Mouse (Mus musculus): ENCODE measurements around the gene Vwa3a.

Vwa3a gene

DNA sequence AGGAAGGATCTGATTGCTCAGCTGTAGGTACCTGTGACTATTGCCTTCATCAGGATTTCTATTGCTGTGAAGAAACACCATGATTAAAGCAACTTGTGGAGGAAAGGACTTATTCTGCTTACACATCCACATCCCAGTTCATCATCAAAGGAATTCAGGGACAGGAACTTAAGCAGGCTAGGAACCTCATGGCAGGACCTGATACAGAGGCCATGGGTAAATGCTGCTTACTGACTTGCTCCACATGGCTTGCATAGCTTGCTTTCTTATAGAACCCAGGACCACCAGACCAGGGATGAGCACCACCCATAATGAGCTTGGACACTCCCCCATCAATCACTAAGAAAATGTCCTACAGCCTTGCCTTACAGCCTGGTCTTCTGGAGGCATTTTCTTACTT lies 9.4 kb downstream of the Vwa3a start:
- DNase-seq, result no peak

- DNase-seq, result no peak
These were observed 12.2 kb downstream of the Vwa3a start for GRCm38 (mm10) chr7:120751330-120751729.

DNA sequence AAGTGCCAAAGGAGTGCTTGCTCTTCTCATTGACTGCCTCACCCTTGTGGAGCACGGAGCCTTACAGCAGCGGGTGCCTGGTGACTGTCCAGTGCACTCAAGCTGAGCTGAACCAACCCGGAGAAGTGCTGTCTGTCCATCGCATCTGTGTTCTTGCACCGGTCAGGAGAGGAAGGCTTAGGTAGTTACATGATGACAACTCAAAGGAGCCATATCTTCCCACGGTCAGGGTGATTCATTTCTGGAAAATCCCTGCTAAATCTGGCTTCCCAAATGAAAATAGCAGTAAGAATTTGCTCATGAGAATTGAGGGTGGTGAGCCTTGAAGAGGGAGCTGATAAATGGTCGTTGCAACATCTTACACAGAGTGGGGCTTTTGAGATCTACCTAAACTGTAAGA lies 12.8 kb downstream of the Vwa3a start:
- no peak for DNase-seq

DNA sequence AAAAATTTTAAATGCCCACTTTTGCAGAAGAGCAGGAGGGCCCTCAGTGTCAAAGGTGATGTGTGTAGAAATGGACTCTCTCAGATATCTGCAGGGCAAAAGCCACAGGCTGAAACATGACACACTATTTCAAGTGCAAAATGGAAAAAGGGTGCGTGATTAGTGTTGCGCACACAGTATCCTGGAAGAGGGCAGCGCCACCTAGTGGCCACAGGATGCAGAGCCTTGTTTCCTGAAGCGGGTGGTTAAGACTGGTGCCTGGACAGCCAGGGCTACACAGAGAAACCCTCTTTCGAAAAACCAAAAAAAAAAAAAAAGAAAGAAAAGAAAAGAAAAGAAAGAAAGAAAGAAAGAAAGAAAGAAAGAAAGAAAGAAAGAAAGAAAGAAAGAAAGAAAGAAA lies 15.6 kb downstream of the Vwa3a start:
- DNase-seq, result peak; percentile 82 to 83

DNA sequence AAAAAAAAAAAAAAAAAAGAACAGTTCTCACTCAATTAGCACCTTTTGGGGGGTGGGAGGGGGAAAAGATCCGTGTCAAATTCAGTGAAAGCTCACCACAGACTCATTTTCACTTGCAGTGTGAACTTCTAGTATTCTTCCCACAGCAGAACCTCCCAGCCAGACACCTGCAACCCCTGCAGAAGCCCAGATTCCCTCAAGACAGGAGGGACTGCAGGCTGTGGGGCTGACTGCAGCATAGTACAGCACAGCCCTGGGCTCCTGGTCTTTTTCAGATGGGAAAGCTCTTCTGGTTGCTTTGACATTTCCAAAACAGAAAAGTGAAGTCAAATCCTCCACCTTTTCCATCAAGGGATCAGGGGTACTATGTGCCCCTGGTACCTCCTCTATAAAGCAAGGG lies 28.3 kb downstream of the Vwa3a start:
- DNase-seq, result no peak

DNA sequence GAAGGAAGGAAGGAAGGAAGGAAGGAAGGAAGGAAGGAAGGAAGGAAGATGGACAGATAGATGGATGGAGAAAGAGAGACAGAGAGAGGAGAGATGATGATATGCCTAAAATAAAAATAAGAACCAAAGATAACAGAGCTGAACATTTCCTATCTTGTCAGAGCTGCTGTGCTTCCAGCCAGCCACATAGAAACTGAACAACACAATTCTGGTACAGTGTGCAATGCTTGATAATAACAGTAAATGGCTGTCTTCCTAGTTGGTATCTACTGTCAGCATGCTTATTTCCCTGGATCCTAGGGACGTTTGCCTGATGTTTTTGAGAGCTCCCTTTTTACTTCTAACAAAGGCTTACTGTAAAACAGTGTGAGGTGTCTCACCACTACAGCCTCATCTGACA lies 32.3 kb downstream of the Vwa3a start:
- DNase-seq, result no peak

- no peak for DNase-seq
These were observed 38.9 kb downstream of the Vwa3a start for GRCm38 (mm10) chr7:120778012-120778411.

GRCm38 (mm10) chr7:120795544-120795943 lies 56.4 kb downstream of the Vwa3a start:
- no peak for DNase-seq

GRCm38 (mm10) chr7:120796369-120796768 lies 57.3 kb downstream of the Vwa3a start:
- DNase-seq, result no peak

DNA sequence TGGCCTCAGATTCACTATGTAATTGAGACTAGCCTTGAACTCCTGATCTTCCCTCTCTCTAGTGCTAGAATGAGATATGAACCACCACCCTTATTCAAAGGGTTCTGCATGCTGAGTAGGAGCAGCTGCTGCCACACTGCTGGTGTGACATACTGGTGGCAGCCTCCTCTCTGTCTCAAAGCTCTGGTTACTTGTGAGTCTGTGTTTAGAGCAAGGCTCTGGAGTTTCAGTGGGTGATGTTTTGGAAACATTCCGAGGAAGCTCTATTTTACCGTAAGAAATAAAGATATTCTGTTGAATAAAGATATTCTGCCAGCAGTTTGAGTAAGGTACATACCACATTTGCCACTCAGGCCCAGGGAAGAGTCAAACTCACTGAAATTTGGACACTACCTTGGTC lies 64.2 kb downstream of the Vwa3a start:
- no peak for DNase-seq

- DNase-seq, result peak in 1 of 2 experiments; percentile 12
These were observed 70.6 kb downstream of the Vwa3a start for GRCm38 (mm10) chr7:120809705-120810104.

DNA sequence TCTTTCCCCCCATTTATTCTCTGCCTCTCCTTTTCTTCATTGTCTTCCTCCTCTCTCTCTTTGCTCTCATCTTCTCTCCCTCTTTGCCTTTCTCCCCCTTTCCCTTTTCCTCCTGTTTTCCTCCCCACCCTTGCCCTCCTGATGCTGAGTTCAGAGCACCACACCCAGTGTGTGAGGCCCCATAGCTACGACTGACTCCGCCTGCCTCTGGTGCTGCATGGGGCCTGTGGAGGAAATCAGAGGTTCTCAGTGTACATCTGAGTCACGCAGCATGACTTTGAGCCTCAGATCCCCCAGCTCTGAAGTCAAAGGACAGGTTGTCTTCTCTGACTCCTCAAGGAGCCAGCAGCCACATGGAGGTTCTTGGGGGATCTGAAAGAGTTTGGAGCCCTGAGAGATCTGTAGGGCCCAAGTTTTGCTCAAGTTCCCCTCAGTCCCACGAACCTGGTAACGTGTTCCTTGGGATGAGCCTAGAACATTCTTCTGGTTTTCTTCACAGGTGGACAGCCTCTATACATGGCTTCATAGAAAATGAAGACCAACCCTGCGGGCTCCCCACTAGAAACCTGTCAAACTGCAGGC lies 72.8 kb downstream of the Vwa3a start, which contains the start of gene Gm5737:
Gene Gm5737 (plus strand): TSS at position 532 of the 582 bp plus-strand sequence.
- DNase-seq, result no peak

DNA sequence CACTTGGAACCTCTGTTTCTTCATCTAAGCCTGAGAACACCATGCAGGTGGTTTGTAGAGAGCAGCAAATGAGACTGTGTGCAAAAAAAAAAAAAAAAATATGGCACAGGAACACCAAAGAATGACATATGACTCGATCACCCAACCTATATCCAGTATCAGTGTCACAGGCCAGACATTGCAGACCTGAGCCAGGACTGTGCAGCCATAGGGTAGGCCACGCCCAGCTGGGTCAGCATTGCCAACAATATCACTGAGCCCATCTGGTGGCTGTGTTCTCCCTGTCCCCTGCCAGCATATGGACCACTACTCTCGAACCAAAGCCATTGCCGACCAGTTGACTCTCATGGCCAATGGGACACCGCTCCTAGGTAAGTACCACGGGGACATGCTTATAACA lies 78.4 kb downstream of the Vwa3a start:
- DNase-seq, result no peak

GRCm38 (mm10) chr7:120819386-120819785 lies 80.3 kb downstream of the Vwa3a start:
- DNase-seq, result no peak

DNA sequence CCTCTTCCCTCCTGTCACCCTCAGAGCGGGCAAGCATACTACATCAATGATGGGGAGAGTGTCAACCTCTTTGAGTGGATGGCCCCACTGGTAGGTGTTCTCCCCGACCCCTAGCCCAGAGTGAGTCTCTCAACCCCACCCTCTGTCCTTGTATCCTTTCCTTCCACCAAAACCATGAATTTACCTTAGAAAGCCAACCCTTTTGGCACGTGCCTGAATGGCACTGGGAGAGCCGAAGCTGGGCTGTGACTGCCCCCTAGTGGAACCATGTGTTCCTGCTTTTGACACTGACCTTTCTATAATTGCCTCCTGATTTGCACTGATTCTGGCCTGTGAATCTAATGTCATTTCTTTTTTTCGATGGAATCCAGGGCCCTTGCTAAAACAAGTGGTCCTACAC lies 84.1 kb downstream of the Vwa3a start:
- peak; percentile 73 to 79 for DNase-seq

DNA sequence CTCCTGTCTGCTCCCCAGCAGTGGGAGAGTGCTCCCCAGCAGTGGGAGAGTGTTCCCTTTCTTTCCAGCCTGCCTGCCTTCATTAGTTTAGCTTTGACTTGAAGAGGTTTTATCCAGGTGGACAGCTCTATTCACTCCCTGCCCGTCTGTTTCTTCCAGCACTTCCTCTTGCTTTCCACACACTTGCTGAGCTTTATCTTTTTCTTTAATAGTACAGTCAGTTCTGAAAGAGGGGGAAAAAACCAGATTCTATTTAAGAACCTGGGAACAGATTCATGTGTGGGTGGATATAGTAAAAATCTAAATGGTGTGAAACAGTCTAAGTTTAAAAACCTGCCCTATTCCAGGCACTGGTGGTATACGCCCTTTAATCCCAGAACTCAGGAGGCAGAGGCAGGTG lies 86.0 kb downstream of the Vwa3a start:
- no peak for DNase-seq

DNA sequence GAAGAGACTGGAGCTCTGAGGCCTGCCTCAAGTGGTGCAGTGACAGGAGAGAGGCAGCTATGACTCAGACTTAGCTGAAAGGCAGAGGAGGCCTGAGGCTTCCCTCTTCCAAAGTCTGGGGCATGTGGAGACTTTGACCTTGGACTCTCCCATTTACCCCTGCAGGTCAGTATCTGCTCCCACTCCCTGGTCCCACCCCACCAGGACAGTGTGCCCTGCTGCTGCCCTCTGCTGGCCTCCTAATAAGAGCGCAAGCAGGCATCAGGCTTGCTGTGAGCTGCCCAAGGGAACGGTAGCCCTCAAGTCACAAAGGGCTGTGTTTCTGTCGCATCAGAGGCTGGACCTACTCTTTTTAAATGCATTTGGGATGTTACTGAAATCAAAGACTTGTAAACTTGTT lies 87.3 kb downstream of the Vwa3a start:
- peak in 1 of 2 experiments; percentile 42 for DNase-seq

DNA sequence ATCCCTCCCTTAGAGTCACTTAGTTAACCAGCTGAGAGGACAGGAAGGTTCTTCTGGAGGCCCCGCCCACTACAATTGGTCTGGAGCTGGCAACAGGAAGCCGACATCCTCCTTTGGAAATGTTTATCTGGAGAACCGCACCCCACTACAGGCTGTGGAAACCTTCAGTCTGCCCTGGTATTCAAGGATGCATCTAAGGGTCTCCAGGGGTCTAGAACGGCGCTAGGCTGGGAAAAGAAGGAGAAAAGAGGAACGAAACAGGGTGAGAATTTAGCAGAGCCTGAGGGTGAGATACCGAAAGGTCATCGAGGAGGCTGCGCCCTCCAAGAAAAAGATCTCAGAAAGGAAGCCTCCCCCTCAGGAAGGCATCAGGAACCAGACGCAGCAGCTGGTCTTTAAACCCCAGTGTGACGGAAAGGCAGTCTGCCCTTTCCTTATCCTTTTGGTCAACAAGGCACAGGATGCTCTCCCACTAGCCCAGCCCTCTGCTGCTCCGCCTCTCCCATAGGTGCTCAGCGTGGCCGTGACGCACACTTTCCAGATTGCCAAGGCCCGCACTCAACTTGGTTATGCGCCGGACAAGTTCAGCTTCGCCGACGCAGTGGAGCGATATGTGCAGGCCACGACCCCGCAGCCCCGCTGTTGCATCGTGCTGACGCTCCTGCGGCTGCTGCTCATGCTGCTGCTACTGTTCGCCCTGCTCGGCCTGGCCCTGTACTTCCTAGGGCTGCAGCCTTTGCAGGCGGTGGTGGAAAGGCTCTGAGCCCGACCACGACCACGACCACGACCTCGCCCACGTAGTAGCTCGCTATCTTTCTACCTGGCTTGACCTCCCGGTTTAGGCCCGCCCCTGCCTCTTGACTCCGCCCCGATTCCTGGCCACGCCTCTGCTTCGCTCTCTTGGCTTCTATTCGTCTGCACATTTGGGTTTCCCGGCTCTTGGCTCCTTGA lies 91.6 kb downstream of the Vwa3a start:
- peak; percentile 77 to 79 for DNase-seq

DNA sequence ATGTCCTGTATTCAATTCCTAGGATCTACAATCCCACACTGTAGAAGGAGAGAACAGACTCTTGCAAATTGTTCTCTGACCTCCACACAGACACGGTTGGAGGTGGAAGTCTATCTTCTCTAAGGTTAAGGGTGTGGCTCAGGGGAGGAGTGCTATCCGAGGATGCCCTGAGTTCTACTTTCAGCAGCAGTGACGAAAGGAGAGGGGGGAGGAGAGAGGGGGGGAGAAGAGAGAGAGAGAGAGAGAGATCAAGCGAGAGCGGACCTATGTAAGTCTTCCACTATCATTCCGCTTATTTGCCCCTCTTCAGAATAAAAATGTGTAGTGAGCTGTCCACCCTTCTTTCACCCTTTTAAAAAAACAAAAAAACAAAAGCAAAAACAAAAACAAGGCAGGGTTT lies 95.3 kb downstream of the Vwa3a start:
- no peak for DNase-seq

DNA sequence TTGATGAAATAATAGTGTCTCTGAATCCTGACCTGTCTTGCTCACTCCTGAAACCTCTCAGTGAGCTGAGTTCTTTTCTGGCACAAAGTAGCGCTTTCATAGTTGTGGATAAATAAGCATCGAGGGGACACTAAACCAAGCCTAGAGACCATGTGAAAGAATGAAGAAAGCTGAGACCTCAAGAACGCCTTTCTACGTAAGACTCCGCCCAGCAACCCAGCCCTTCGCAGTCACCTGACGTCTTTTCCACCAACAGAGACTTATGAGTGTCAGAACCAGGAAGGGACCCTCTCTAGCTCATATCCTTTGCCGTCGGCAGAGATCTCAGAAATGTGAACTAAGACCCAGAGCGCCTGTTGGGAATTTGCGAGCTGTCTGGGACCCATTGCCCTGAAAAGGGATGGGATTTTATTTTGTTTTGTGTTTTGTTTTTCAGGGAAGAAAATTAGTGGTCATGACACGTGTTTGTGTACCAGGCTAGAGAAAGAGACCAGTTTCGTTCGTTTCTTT lies 95.8 kb downstream of the Vwa3a start:
- DNase-seq, result peak; percentile 53 to 67

GRCm38 (mm10) chr7:120835449-120836359 lies 96.6 kb downstream of the Vwa3a start:
- peak; percentile 96 to 100 for DNase-seq

GRCm38 (mm10) chr7:120836361-120836760 lies 97.2 kb downstream of the Vwa3a start:
- peak in 1 of 2 experiments; percentile 43 for DNase-seq
